Mouse (Mus musculus) erythroblast, embryonic 14.5 days (primary cell): ENCODE measurements around the gene Hoxb4.

Experiments
- GATA1 ChIP-seq: IDR thresholded peaks from 2 replicates; pipeline ENCODE4 v1.6.1; 2012; ENCODE audit warnings: low read length, inconsistent platforms, mixed read lengths
- TAL1 ChIP-seq: IDR thresholded peaks from 3 replicates; pipeline ENCODE4 v1.6.1; 2012; ENCODE audit warnings: low read length, inconsistent platforms, mixed read lengths

DNA sequence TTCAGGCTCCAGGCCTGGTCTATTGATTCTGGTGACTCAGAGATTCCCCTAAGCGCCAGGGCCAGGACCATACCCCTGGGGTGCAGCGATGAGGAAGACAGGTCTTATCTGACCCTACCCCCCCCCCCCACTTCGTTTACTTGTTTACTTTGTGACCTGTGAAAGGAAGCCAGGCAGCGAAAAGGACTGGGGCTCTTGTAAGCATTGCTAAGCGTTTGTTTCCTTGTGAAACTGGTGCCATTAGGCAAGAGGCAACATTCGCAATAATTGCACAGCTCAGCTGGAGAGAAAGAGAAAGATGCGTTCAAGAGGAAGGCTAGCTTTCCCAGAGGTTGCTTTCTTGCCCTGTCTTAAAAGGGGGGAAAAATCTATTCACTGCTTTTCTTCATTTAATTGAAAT lies 51.1 kb downstream of the Hoxb4 start:
- TF ChIP-seq GATA1 (no peak), TAL1 (no peak)
